Mouse (Mus musculus) intestine, embryonic 15.5 days (tissue): Measurements from ENCODE around the gene Kcnj14. TPM values are rescaled to one million over a fixed set of nuclear protein-coding genes. Genes with fewer than 3 reads are reported as not detected.

Experiments
- ATAC-seq: fragments of 200-750 bp; cut with Nextera tagmentation; 2 replicates; pipeline ENCODE4 v1.8.0; 2017; ENCODE audit warnings: moderate TSS enrichment, moderate library complexity
- H3K27ac ChIP-seq: fragments of 300-500 bp; sonication (generic); 2 replicates; pipeline ENCODE4 v1.5.1; 2015; ENCODE audit warnings: mild to moderate bottlenecking, inconsistent platforms
- H3K27me3 ChIP-seq: fragments of 300-500 bp; sonication (generic); replicated peaks from 2 replicates; pipeline ENCODE4 v1.6.1; 2015; ENCODE audit warnings: inconsistent platforms
- H3K36me3 ChIP-seq: fragments of 300-500 bp; sonication (generic); 2 replicates; pipeline ENCODE4 v1.6.1; 2015; ENCODE audit warnings: inconsistent platforms
- H3K4me1 ChIP-seq: fragments of 300-500 bp; sonication (generic); replicated peaks from 2 replicates; pipeline ENCODE4 v1.6.1; 2015; ENCODE audit warnings: inconsistent platforms
- H3K4me2 ChIP-seq: fragments of 300-500 bp; sonication (generic); replicated peaks from 2 replicates; pipeline ENCODE4 v1.6.1; 2015; ENCODE audit warnings: mild to moderate bottlenecking, inconsistent platforms
- H3K4me3 ChIP-seq: fragments of 300-500 bp; sonication (generic); replicated peaks from 2 replicates; pipeline ENCODE4 v1.5.1; 2015; ENCODE audit warnings: inconsistent platforms
- H3K9ac ChIP-seq: fragments of 300-500 bp; sonication (generic); 2 replicates; pipeline ENCODE4 v1.6.1; 2015; ENCODE audit warnings: inconsistent platforms
- H3K9me3 ChIP-seq: fragments of 300-500 bp; sonication (generic); 2 replicates; pipeline ENCODE4 v1.6.1; 2016; ENCODE audit warnings: inconsistent platforms
- whole genome bisulfite sequencing: fragments of 180-500 bp; shearing (Covaris S2); methylation state at CpG from one replicate; pipeline ENCODE4 v1.1.7; 2015; 5-methylcytosine and 5-hydroxymethylcytosine counted together
- polyA plus RNA-seq: library from polyadenylated mRNA; unstranded; fragments of >200 nt; fragmentation: Nextera tagmentation; extraction: Ambion mirVana; gene quantifications from 2 replicates; pipeline ENCODE4 v1.2.1, GENCODE M21; 2015

The Kcnj14 gene
- polyA plus RNA-seq, 1 experiment from 2014 or later: 0.88 TPM

- ATAC-seq: no peak
- peaks cover 4% of the 10 kb centered on the region; the same call in 1 of the 2 replicates for H3K4me1 ChIP-seq
- H3K27me3 ChIP-seq: no peaks in the 10 kb centered on the region
- no peak overlapping the region for H3K27ac ChIP-seq
- no peak overlapping the region for H3K4me2 ChIP-seq
- no peak overlapping the region for H3K9ac ChIP-seq
- H3K36me3 ChIP-seq: peaks cover 23% of the 10 kb centered on the region
- no peak overlapping the region for H3K4me3 ChIP-seq
- H3K9me3 ChIP-seq: no peaks in the 10 kb centered on the region
Measured at GRCm38 (mm10) chr7:45820913-45821312, 3.7 kb downstream of the Kcnj14 start.

- H3K36me3 ChIP-seq: peaks cover 13% of the 10 kb centered on the region; the same call in 1 of the 2 replicates
- 0 out of 2 replicates have a peak, but pooled peaks have one; percentile 27 for ATAC-seq
- peak overlapping the region; percentile 48 for H3K4me2 ChIP-seq
- 15% methylated on average over 25 of the region's 25 CpGs for WGBS
- no peak overlapping the region for H3K9ac ChIP-seq
- peak overlapping the region; percentile 9; the same call in 1 of the 2 replicates for H3K4me3 ChIP-seq
- H3K27ac ChIP-seq: no peak overlapping the region
- peaks cover 11% of the 10 kb centered on the region; the same call in 1 of the 2 replicates for H3K4me1 ChIP-seq
- H3K27me3 ChIP-seq: no peaks in the 10 kb centered on the region
- no peaks in the 10 kb centered on the region for H3K9me3 ChIP-seq
Measured at GRCm38 (mm10) chr7:45819843-45820242, 4.7 kb downstream of the Kcnj14 start.

- 64% methylated on average over 2 of the region's 2 CpGs for WGBS
- Histone ChIP-seq H3K27ac (no peak overlapping the region), H3K4me1 (peaks cover 29% of the 10 kb centered on the region), H3K9me3 (no peaks in the 10 kb centered on the region), H3K9ac (no peak overlapping the region), H3K4me3 (no peak overlapping the region), H3K27me3 (no peaks in the 10 kb centered on the region), H3K4me2 (no peak overlapping the region), H3K36me3 (peaks cover 20% of the 10 kb centered on the region)
- no peak for ATAC-seq
Measured at GRCm38 (mm10) chr7:45815984-45816351, 8.6 kb downstream of the Kcnj14 start.

- ATAC-seq: no peak
- H3K36me3 ChIP-seq: peaks cover 25% of the 10 kb centered on the region
- H3K4me1 ChIP-seq: peaks cover 29% of the 10 kb centered on the region
- H3K9me3 ChIP-seq: no peaks in the 10 kb centered on the region
- no peak overlapping the region for H3K4me3 ChIP-seq
- no peak overlapping the region for H3K9ac ChIP-seq
- 65% methylated on average over 10 of the region's 10 CpGs for WGBS
- H3K27me3 ChIP-seq: no peaks in the 10 kb centered on the region
- no peak overlapping the region for H3K27ac ChIP-seq
- 0 out of 2 replicates have a peak overlapping the region, but pooled peaks have one; percentile 62 for H3K4me2 ChIP-seq
Measured at GRCm38 (mm10) chr7:45815323-45815983, 9.1 kb downstream of the Kcnj14 start.

- H3K9ac ChIP-seq: no peak overlapping the region
Measured at GRCm38 (mm10) chr7:45814841-45815240, 9.7 kb downstream of the Kcnj14 start.

GRCm38 (mm10) chr7:45813787-45814779 is 10.5 kb downstream of the Kcnj14 start, which contains the start of gene Cyth2:
Cyth2 (minus strand) TSS chr7:45814581.
- ATAC-seq: peak; percentile 99
- Histone ChIP-seq H3K9ac (peak within 1 kb of the TSS; percentile 96), H3K9me3 (no peaks in the 10 kb centered on the region), H3K27me3 (no peaks in the 10 kb centered on the region), H3K4me2 (peak within 1 kb of the TSS; percentile 72), H3K27ac (peak within 1 kb of the TSS; percentile 99), H3K36me3 (peaks cover 37% of the 10 kb centered on the region), H3K4me3 (peak within 1 kb of the TSS; percentile 88), H3K4me1 (peaks cover 26% of the 10 kb centered on the region)
- WGBS: under 1% methylated on average over 91 of the region's 92 CpGs

More at GRCm38 (mm10) chr7:45814841-45815240, 9.7 kb downstream of the Kcnj14 start:
- Histone ChIP-seq H3K4me3 (peak overlapping the region; percentile 27), H3K9me3 (no peaks in the 10 kb centered on the region), H3K4me2 (peak overlapping the region; percentile 62), H3K4me1 (peaks cover 27% of the 10 kb centered on the region), H3K36me3 (peaks cover 30% of the 10 kb centered on the region), H3K27me3 (no peaks in the 10 kb centered on the region), H3K27ac (no peak overlapping the region)
- WGBS: 4% methylated on average over 5 of the region's 5 CpGs
- ATAC-seq: no peak

GRCm38 (mm10) chr7:45812921-45813320 is 11.7 kb downstream of the Kcnj14 start:
- H3K4me2 ChIP-seq: peak overlapping the region; percentile 72
- no peaks in the 10 kb centered on the region for H3K9me3 ChIP-seq
- WGBS: 80% methylated on average over 8 of the region's 8 CpGs
- H3K27me3 ChIP-seq: no peaks in the 10 kb centered on the region
- H3K4me3 ChIP-seq: peak overlapping the region; percentile 88
- ATAC-seq: no peak
- H3K4me1 ChIP-seq: peaks cover 31% of the 10 kb centered on the region
- peak overlapping the region; percentile 96 for H3K9ac ChIP-seq
- H3K27ac ChIP-seq: no peak overlapping the region
- peaks cover 47% of the 10 kb centered on the region for H3K36me3 ChIP-seq

GRCm38 (mm10) chr7:45809276-45810075 is 15.1 kb downstream of the Kcnj14 start:
- Histone ChIP-seq H3K4me3 (no peak overlapping the region), H3K4me2 (no peak overlapping the region), H3K9ac (no peak overlapping the region), H3K27me3 (no peaks in the 10 kb centered on the region), H3K36me3 (peaks cover 59% of the 10 kb centered on the region), H3K4me1 (peaks cover 21% of the 10 kb centered on the region), H3K9me3 (no peaks in the 10 kb centered on the region), H3K27ac (no peak overlapping the region)
- 88% methylated on average over 14 of the region's 14 CpGs for WGBS
- no peak for ATAC-seq

GRCm38 (mm10) chr7:45808471-45808870 is 16.1 kb downstream of the Kcnj14 start:
- Histone ChIP-seq H3K4me3 (no peak overlapping the region), H3K27ac (no peak overlapping the region), H3K4me2 (no peak overlapping the region), H3K9ac (no peak overlapping the region), H3K27me3 (no peaks in the 10 kb centered on the region), H3K36me3 (peaks cover 59% of the 10 kb centered on the region), H3K4me1 (peaks cover 21% of the 10 kb centered on the region), H3K9me3 (no peaks in the 10 kb centered on the region)
- ATAC-seq: no peak
- 36% methylated on average over 11 of the region's 11 CpGs for WGBS

- WGBS: 64% methylated on average over 5 of the region's 5 CpGs
- no peak overlapping the region for H3K27ac ChIP-seq
- H3K36me3 ChIP-seq: peaks cover 39% of the 10 kb centered on the region
- H3K27me3 ChIP-seq: no peaks in the 10 kb centered on the region
- no peaks in the 10 kb centered on the region for H3K9me3 ChIP-seq
- no peak for ATAC-seq
- no peak overlapping the region for H3K4me3 ChIP-seq
- H3K4me2 ChIP-seq: no peak overlapping the region
- no peak overlapping the region for H3K9ac ChIP-seq
- H3K4me1 ChIP-seq: peaks cover 9% of the 10 kb centered on the region
Measured at GRCm38 (mm10) chr7:45805941-45806340, 18.6 kb downstream of the Kcnj14 start.

- ATAC-seq: no peak
- Histone ChIP-seq H3K36me3 (peaks cover 8% of the 10 kb centered on the region; the same call in 1 of the 2 replicates), H3K4me1 (peaks cover 27% of the 10 kb centered on the region), H3K9ac (no peak overlapping the region), H3K4me2 (no peak overlapping the region), H3K4me3 (no peak overlapping the region), H3K27ac (no peak overlapping the region), H3K9me3 (no peaks in the 10 kb centered on the region), H3K27me3 (peaks cover 9% of the 10 kb centered on the region; the same call in 1 of the 2 replicates)
- 91% methylated on average over 6 of the region's 6 CpGs for WGBS
Measured at GRCm38 (mm10) chr7:45802551-45802950, 22.0 kb downstream of the Kcnj14 start.
